Mouse (Mus musculus) thymus, adult 2 months (tissue): ENCODE measurements around the gene Dpyd.

Experiments used
- CTCF ChIP-seq: fragments of 200-500 bp; IDR thresholded peaks from 2 replicates; pipeline ENCODE4 v1.5.1; 2012; ENCODE audit warnings: mild to moderate bottlenecking, control low read depth, low read length, moderate library complexity, borderline replicate concordance; ENCODE audit not compliant: control insufficient read depth, poor library complexity, insufficient read depth; ENCODE audit errors: extremely low read depth
- POLR2A ChIP-seq: fragments of 200-500 bp; IDR thresholded peaks from 2 replicates; pipeline ENCODE4 v1.6.1; 2012; ENCODE audit warnings: mild to moderate bottlenecking, low read length, control low read depth, moderate library complexity; ENCODE audit not compliant: control insufficient read depth, poor library complexity, insufficient read depth; ENCODE audit errors: extremely low read depth

- no peak for TF ChIP-seq CTCF
- no peak for TF ChIP-seq POLR2A
Measured at GRCm38 (mm10) chr3:119447559-119447958, 885.6 kb downstream of the Dpyd start.
